9 mouse cellular contexts compared by ENCODE assay signal in genomic region chr11:76216049-76216540, GRCm38 (mm10). TPM values are rescaled to one million over a fixed set of nuclear protein-coding genes. Genes with fewer than 3 reads are reported as not detected.
DNase-seq lines count a peak whose midpoint lies in the region; ATAC-seq and TF ChIP-seq lines count a peak whose summit lies in the region.
"Had no signal": no experiment of that assay in that cellular context is flagged by ENCODE, and none has a peak within 500 bp of the region (broad histone marks: within the 10 kb centered on the region; RNA-seq: fewer than 3 reads in every experiment).

No protein-coding gene starts in this region.

- H3K27me3 ChIP-seq in erythroblast, embryonic 14.5 days (ENCODE audit: control insufficient read depth): no peaks in the 10 kb centered on the region
- no peaks in the 10 kb centered on the region for H3K27me3 ChIP-seq in testis, adult 2 months (ENCODE audit: control insufficient read depth, insufficient read depth, low read length)
- H3K27me3 ChIP-seq in liver, embryonic 14.5 days (ENCODE audit: control insufficient read depth, insufficient read depth, low read length): no peaks in the 10 kb centered on the region

- 85% methylated on average over 5 of the region's 5 CpGs for WGBS in liver, embryonic 14.5 days (ENCODE audit: insufficient replicate concordance)

- no peak for DNase-seq in testis, postnatal 10 days (ENCODE audit: low spot score)
- no peak for DNase-seq in liver, embryonic 14.5 days (ENCODE audit: low read depth in 3 of 3, low spot score in 3 of 3)
- DNase-seq in adrenal gland, postnatal 25 days: no peak
- DNase-seq in B cell, adult 2 months: no peak
- no peak for DNase-seq in right cerebral cortex, postnatal 10 days (ENCODE audit: low spot score in 2 of 2)
- DNase-seq: gastrocnemius, postnatal 14 days had no signal

- peak overlapping the region; percentile 83 for H3K4me2 ChIP-seq in liver, embryonic 14.5 days (ENCODE audit: low read depth)

- H3K9me3 ChIP-seq in erythroblast, embryonic 14.5 days (ENCODE audit: control insufficient read depth, low read length): no peaks in the 10 kb centered on the region
- H3K9me3 ChIP-seq in liver, embryonic 14.5 days (ENCODE audit: control insufficient read depth, low read length): no peaks in the 10 kb centered on the region

- peaks cover 25% of the 10 kb centered on the region for H3K4me1 ChIP-seq in erythroblast, embryonic 14.5 days (ENCODE audit: control insufficient read depth)
- no peaks in the 10 kb centered on the region for H3K4me1 ChIP-seq in testis, adult 2 months (ENCODE audit: control insufficient read depth, insufficient read depth, low read length)
- H3K4me1 ChIP-seq in liver, embryonic 14.5 days (replicated peaks; ENCODE audit: control insufficient read depth in 2 of 2, insufficient read depth in 2 of 2, low read length in 1 of 2): peaks cover 5 to 15% of the 10 kb centered on the region in 2 experiments; a peak in 3 of 4 replicates

- TF ChIP-seq EP300 in liver, embryonic 14.5 days (IDR thresholded peaks at IDR 0.05; ENCODE audit: low read depth): no peak

- ATAC-seq in erythroblast, adult 5-6 weeks (replicated peaks; ENCODE audit: low FRiP score, poor library complexity, severe bottlenecking): no peak
- no peak for ATAC-seq in liver, embryonic 14.5 days (ENCODE audit: insufficient read depth)

- no peak overlapping the region for H3K27ac ChIP-seq in testis, adult 2 months (ENCODE audit: control insufficient read depth, insufficient read depth, low read depth, low read length)
- H3K27ac ChIP-seq in liver, embryonic 14.5 days: no peak overlapping the region

- H3K9ac ChIP-seq in liver, embryonic 14.5 days (replicated peaks): no peak overlapping the region

- peak overlapping the region; percentile 83 for H3K4me3 ChIP-seq in erythroblast, embryonic 14.5 days (replicated peaks)
- peak overlapping the region; percentile 92 for H3K4me3 ChIP-seq in testis, adult 2 months (ENCODE audit: control insufficient read depth, low read depth, low read length)
- H3K4me3 ChIP-seq in liver, embryonic 14.5 days (ENCODE audit: insufficient read depth in 1 of 2, low read depth in 2 of 2, low read length in 2 of 2): peak overlapping the region; percentile 76 to 83

- TF ChIP-seq CTCF in testis, adult 2 months (IDR thresholded peaks at IDR 0.05; ENCODE audit: control insufficient read depth, insufficient read depth, insufficient replicate concordance, low read depth, low read length): no peak
- no peak for TF ChIP-seq CTCF in liver, embryonic 14.5 days (IDR thresholded peaks at IDR 0.05; ENCODE audit: low read depth)

- no peak for TF ChIP-seq POLR2A in testis, adult 2 months (IDR thresholded peaks at IDR 0.05; ENCODE audit: control insufficient read depth, low read depth, low read length)

- peaks cover 38% of the 10 kb centered on the region for H3K36me3 ChIP-seq in erythroblast, embryonic 14.5 days (ENCODE audit: control insufficient read depth)
- no peaks in the 10 kb centered on the region; the same call in none of the 2 replicates for H3K36me3 ChIP-seq in testis, adult 2 months (ENCODE audit: control insufficient read depth, insufficient read depth, low read length)
- H3K36me3 ChIP-seq in liver, embryonic 14.5 days (replicated peaks; ENCODE audit: control insufficient read depth, insufficient read depth, low read depth): peaks cover 11% of the 10 kb centered on the region

RNA-seq across cellular contexts. Expression of gene Dbil5, which starts 1.3 kb away (rescaled TPM):
- polyA plus RNA-seq in erythroblast, embryonic 14.5 days (2012): not detected in 2 replicates
- not detected in 2 replicates for total RNA-seq in erythroblast, adult 5-6 weeks (2015; ENCODE audit: low replicate concordance)
- total RNA-seq in erythroblast, adult 5-6 weeks (2017; ENCODE audit: low replicate concordance): not detected in 2 replicates
- polyA plus RNA-seq in testis, adult 2 months (2012; rRNA removed): 2,170 and 2,532 TPM in 2 replicates
- polyA plus RNA-seq in liver, embryonic 14.5 days (2012; rRNA removed): 0.18 and 0.36 TPM in 2 replicates
- polyA plus RNA-seq in liver, embryonic 14.5 days (2014; fragmentation: Nextera tagmentation; extraction: Ambion mirVana): 0.61 and 1.1 TPM in 2 replicates
- 1.2 TPM in 1 of 2 replicates, not detected in the other for total RNA-seq in adrenal gland, postnatal 25 days (2021)

RNA-seq across cellular contexts. Expression of gene Gemin4, which starts 1.4 kb away (rescaled TPM):
- polyA plus RNA-seq in erythroblast, embryonic 14.5 days (2012): 0.04 and 0.07 TPM in 2 replicates
- total RNA-seq in erythroblast, adult 5-6 weeks (2015; ENCODE audit: low replicate concordance): 2.9 TPM in 1 of 2 replicates, not detected in the other
- 0.42 TPM in 1 of 2 replicates, not detected in the other for total RNA-seq in erythroblast, adult 5-6 weeks (2017; ENCODE audit: low replicate concordance)
- polyA plus RNA-seq in testis, adult 2 months (2012; rRNA removed): 39.6 and 40.8 TPM in 2 replicates
- polyA plus RNA-seq in liver, embryonic 14.5 days (2012; rRNA removed): 6.0 and 6.3 TPM in 2 replicates
- 13.9 and 14.8 TPM in 2 replicates for polyA plus RNA-seq in liver, embryonic 14.5 days (2014; fragmentation: Nextera tagmentation; extraction: Ambion mirVana)
- 6.9 and 9.8 TPM in 2 replicates for total RNA-seq in adrenal gland, postnatal 25 days (2021)

RNA-seq across cellular contexts. Expression of gene Mrm3, which starts 27.4 kb away (rescaled TPM):
- 0.77 and 0.79 TPM in 2 replicates for polyA plus RNA-seq in erythroblast, embryonic 14.5 days (2012)
- 2.7 and 4.2 TPM in 2 replicates for total RNA-seq in erythroblast, adult 5-6 weeks (2015; ENCODE audit: low replicate concordance)
- 3.2 and 4.7 TPM in 2 replicates for total RNA-seq in erythroblast, adult 5-6 weeks (2017; ENCODE audit: low replicate concordance)
- 3.0 and 4.3 TPM in 2 replicates for polyA plus RNA-seq in testis, adult 2 months (2012; rRNA removed)
- polyA plus RNA-seq in liver, embryonic 14.5 days (2012; rRNA removed): 5.9 and 11.1 TPM in 2 replicates
- 14.2 and 16.6 TPM in 2 replicates for polyA plus RNA-seq in liver, embryonic 14.5 days (2014; fragmentation: Nextera tagmentation; extraction: Ambion mirVana)
- total RNA-seq in adrenal gland, postnatal 25 days (2021): 17.8 and 18.6 TPM in 2 replicates

RNA-seq across cellular contexts. Expression of gene Glod4, which starts 27.4 kb away (rescaled TPM):
- polyA plus RNA-seq in erythroblast, embryonic 14.5 days (2012): 0.15 and 0.16 TPM in 2 replicates
- total RNA-seq in erythroblast, adult 5-6 weeks (2015; ENCODE audit: low replicate concordance): 12.1 and 31.5 TPM in 2 replicates
- 16.7 and 55.0 TPM in 2 replicates for total RNA-seq in erythroblast, adult 5-6 weeks (2017; ENCODE audit: low replicate concordance)
- 9.4 and 10.6 TPM in 2 replicates for polyA plus RNA-seq in testis, adult 2 months (2012; rRNA removed)
- 10.7 and 17.9 TPM in 2 replicates for polyA plus RNA-seq in liver, embryonic 14.5 days (2012; rRNA removed)
- 60.7 and 62.6 TPM in 2 replicates for polyA plus RNA-seq in liver, embryonic 14.5 days (2014; fragmentation: Nextera tagmentation; extraction: Ambion mirVana)
- total RNA-seq in adrenal gland, postnatal 25 days (2021): 94.1 and 99.7 TPM in 2 replicates

RNA-seq across cellular contexts. Expression of gene Fam57a, which starts 36.6 kb away (rescaled TPM):
- not detected in 2 replicates for polyA plus RNA-seq in erythroblast, embryonic 14.5 days (2012)
- total RNA-seq in erythroblast, adult 5-6 weeks (2015; ENCODE audit: low replicate concordance): 1.5 and 3.6 TPM in 2 replicates
- total RNA-seq in erythroblast, adult 5-6 weeks (2017; ENCODE audit: low replicate concordance): 0.17 and 3.5 TPM in 2 replicates
- polyA plus RNA-seq in testis, adult 2 months (2012; rRNA removed): 2.4 and 3.2 TPM in 2 replicates
- polyA plus RNA-seq in liver, embryonic 14.5 days (2012; rRNA removed): 2.7 and 3.1 TPM in 2 replicates
- 3.0 and 3.5 TPM in 2 replicates for polyA plus RNA-seq in liver, embryonic 14.5 days (2014; fragmentation: Nextera tagmentation; extraction: Ambion mirVana)
- total RNA-seq in adrenal gland, postnatal 25 days (2021): 6.8 and 9.2 TPM in 2 replicates

Comparison
In these comparisons a context has a peak if more than half of its experiments do, and no peak if none do; other contexts are left out.
1. RNA of gene Dbil5, which starts 1.3 kb away (polyA plus RNA-seq): 2,170 to 2,532 TPM in testis, adult 2 months; 0.18 to 1.1 TPM in liver, embryonic 14.5 days and not detected in erythroblast, embryonic 14.5 days; every median in the first group is over 1,000 times any median in the second.
2. Peak in every context shown above with its lines, with median percentiles within 50 percentile points of each other: H3K4me3 ChIP-seq.